Mouse (Mus musculus): ENCODE results near the gene Iqcf6.

Gene Iqcf6

GRCm38 (mm10) chr9:106657592-106657991, 31.2 kb downstream of the Iqcf6 start:
- DNase-seq (ENCODE audit: low spot score), result no peak

DNA sequence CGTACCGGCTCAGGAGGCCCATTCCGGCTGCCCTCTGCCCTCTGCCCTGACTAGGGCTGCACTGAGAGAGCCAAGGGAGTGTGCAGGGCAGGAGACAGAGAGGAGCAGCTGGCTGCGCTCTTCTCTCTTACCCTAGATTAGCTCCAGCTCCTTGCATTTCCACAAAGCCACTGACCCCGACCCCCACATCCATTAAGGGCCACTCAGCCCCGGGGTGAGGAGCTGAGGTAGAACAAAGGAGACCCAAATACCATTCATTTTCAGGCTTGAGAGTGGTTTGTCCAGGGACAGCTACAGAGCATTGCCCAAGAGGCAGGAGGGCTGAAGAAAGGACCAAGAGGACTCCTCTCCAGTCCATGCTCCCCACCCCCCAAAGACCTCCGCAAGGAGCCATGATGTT, 33.1 kb downstream of the Iqcf6 start:
- DNase-seq (ENCODE audit: low spot score), result no peak

- no peak for DNase-seq (ENCODE audit: low spot score)
Measured at GRCm38 (mm10) chr9:106659935-106660334, 33.6 kb downstream of the Iqcf6 start.

DNA sequence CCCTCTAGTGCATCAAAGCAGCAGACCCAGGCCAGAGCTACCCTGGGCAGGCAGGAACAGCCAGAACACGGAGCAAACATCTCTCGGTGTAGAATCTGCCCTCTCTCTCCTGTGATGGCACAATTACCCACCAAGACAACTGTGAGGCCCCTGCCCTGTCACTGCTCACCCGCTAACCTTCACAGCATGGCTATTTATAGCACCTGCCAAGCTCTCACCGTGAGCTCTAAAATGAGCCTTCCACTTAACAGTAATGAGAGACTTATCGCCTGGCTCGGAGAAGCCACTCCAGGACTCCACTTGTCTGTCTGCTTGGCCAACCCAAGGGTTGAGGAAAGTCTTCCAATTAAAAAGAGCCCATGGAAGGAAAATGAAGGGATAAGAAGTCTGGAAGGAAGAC, 36.8 kb downstream of the Iqcf6 start:
- no peak for DNase-seq (ENCODE audit: low spot score)

DNA sequence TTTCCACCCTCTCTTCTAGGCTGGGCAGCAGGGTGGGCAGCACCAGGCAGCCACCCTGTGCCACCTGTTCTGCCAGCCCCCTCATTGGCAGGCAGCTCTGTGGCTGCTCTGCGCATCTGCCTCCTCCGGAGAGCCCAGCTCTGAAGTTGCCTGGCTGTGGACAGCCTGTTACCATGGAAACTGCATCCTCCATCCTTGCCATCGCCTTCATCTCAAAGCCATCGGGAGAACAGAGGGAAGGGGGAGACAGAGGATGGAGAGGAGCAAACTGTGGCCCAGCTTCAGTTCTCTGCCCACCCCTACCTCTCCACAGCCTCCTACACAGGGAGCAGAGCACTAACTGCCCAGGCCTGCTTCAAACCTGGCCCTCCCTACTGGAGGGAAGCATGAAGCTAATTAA, 38.1 kb downstream of the Iqcf6 start:
- no peak for DNase-seq (ENCODE audit: low spot score)

DNA sequence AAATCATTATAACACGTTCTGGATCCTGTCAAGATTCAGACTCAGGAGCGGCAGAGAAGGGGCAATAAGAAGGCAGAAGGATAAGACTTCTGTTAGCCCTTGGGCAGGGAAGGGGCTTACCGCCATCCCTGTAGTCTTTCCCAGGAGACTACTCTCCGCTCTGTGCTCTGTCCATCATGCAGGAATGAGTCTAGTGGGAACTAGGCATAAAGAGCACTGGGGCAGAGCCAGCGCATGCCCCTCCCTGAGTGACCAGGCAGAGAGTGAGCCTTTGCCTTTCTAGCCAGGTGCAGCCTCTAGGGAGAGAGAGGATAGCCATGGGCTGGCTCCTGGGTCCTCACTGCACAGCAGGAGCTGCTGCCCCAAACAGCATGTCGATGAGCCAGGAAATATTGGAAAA, 38.5 kb downstream of the Iqcf6 start:
- DNase-seq (ENCODE audit: low spot score), result no peak

- no peak for DNase-seq (ENCODE audit: low spot score)
Measured at GRCm38 (mm10) chr9:106673860-106674259, 47.5 kb downstream of the Iqcf6 start.

- peak; percentile 73 for DNase-seq (ENCODE audit: low spot score)
Measured at GRCm38 (mm10) chr9:106675480-106675879, 49.1 kb downstream of the Iqcf6 start.

- DNase-seq (ENCODE audit: low spot score), result no peak
Measured at GRCm38 (mm10) chr9:106675965-106676364, 49.6 kb downstream of the Iqcf6 start.

DNA sequence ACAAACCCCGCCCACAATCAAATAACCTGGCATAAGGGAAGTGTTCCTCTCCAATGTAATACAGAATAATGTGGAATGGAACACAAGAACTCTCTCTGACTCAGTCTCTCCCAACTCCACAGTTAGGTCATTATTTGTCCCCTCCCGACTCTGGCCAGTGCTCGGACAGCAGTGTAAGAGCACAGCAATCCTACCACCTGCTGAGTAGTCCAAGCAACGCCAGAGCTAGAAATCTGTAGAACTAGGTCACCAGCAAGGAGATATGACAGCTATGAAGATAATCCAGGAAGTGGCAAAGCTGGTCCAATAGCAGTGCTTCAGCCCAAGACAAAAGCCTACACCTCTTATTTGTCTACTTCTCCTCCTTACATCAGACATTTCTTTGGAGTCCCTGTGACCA, 50.2 kb downstream of the Iqcf6 start:
- no peak for DNase-seq (ENCODE audit: low spot score)
